Mouse (Mus musculus): Measurements from ENCODE around the gene Optc. TPM values are rescaled to one million over a fixed set of nuclear protein-coding genes. Genes with fewer than 3 reads are reported as not detected.

Gene Optc
- total RNA-seq, 2 experiments from 2014 or later, result 0.16 to 0.29 TPM

GRCm38 (mm10) chr1:133882283-133883217 is 25.2 kb downstream of the Optc start:
- DNase-seq, result no peak

DNA sequence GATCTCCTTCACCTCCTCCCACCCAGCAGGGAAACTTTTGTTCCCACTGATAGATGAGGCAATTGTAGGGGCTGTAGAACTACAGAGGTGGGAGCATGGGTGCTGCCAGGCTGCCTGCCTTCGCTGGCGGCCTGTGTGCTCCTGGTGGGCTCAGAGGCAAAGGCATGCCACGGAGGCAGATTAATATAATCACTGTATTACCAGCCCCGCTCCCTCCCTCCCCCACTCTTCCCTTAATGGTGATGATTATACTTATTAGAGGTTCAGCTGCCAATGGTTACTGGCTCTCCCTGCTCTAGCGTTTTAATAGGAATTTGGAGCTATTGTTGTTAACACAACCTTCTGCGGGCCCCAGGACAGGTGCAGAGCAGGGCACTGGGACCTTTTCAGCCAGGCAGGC is 26.0 kb downstream of the Optc start:
- DNase-seq, result no peak

DNA sequence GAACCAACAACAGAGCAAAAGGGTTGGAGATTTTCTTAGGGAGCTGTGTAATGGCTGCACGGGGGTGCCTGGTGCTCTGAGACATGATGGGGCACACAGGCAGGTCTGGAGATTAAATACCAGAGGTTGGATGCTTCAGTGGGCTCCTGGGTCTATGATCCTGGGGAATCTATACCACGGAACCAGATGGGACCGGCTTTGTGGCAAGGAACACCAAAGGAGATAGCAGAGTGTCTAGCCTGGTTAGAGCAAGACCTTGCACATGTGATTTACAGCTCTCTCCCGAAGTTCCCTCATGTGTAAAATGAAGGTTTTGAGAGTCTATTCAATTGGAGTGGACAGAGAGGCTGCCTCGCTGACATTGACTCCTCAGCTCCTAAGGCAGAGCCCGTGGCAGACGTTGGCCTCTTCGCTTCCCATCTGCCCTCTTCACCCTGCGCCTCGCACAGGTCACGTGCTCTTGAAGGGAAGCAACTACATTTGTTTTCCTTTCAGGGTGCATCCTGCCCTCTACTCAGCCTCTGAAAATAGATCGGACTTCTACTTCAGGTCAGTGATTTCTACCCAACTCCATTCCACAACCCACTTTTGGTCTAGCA is 28.9 kb downstream of the Optc start:
- no peak for DNase-seq

DNA sequence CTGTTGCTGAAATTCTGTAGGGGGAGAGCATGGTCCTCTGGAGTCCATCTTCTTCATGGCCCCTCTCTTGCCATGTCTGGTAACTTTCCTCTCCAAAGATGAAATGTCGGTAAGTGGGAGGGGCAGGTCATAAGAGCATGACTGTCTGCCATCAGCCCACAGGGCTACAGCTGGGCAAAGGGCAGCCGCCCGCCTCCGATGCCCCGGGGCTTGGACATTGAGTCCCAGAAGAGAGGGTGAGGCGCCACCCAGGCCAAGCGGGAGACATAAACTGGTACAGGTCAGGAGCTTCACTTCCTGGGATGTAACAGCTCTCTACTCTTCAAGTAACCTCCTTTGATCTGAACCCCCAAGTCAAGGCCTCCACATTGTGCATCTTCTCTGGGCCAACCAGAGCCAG is 30.9 kb downstream of the Optc start:
- no peak for DNase-seq

DNA sequence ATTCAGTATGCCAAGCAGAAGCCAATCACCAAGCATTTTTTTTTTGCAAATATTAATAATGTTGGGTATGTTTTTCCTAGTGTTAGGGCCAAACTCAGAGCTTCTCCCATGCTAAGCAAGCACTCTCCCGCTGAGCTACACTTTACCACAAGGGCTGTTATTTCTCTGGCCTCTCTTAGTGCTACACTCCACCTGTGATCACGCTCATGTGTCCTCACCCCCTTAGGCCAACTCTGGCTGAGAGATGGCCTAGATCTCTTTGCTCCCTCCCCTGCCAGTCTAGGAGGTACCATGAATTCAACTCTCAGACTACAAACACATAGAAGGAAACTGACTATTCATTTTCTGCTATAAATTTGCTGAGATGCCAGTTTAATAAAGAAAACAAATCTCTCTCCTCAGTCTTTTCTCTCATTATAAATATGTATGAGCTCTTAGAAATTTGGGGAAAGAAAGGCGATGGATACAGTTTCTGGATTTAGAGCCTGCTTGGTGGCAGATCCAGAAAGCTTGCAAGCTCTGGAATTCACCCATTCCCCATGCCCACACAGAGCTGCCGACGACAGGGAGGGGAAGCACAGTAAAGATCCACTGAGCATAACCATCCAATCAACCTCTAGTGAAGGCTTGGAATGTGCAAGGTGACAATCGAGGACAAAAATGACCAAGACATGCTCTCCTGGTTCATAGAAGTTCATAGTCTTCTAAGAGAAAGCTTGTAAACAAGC is 34.5 kb downstream of the Optc start:
- no peak for DNase-seq

DNA sequence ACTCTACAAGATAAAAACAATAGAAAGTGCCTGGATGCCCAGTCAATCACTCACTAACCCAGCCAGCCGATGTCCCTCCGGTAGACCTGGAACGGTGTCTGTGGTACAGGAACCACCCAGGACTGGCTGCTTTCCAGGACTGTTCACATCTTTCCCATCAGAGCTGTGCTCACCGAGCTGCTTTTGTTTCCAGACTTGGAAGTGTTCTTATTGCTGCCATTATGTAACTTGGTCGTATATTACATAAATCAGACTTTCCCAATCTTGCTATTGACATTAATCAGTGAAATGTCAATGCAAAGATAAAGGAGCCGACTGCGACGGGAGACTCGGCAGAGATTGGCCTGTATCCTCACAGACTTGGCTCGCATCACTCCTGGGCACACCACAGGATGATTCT is 36.6 kb downstream of the Optc start:
- DNase-seq, result no peak

- DNase-seq, result no peak
These were observed 38.6 kb downstream of the Optc start for GRCm38 (mm10) chr1:133869221-133869620.

GRCm38 (mm10) chr1:133863257-133863997 is 44.4 kb downstream of the Optc start:
- DNase-seq, result peak; percentile 25

DNA sequence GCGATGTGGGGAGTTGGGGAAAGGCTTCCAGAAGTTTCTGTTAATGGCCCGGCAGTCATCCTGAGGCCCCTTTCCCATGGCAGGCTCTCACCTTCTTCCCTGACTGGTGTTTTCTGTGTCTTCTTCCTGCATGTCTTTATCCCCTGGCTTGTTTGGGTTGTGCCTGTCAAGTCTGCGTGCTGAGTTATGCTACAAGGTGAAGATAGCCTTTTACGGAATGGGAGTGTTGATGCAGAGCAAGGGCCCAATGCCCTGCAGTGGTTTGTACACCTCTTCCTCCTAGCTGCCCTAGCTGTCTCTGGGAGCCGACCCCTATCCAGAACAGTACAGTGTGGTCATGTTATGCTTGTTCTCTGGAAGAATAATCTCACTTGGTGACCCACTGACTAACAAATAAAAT is 46.8 kb downstream of the Optc start:
- DNase-seq, result no peak

GRCm38 (mm10) chr1:133859821-133860711 is 47.7 kb downstream of the Optc start:
- no peak for DNase-seq

GRCm38 (mm10) chr1:133859257-133859656 is 48.5 kb downstream of the Optc start:
- no peak for DNase-seq

DNA sequence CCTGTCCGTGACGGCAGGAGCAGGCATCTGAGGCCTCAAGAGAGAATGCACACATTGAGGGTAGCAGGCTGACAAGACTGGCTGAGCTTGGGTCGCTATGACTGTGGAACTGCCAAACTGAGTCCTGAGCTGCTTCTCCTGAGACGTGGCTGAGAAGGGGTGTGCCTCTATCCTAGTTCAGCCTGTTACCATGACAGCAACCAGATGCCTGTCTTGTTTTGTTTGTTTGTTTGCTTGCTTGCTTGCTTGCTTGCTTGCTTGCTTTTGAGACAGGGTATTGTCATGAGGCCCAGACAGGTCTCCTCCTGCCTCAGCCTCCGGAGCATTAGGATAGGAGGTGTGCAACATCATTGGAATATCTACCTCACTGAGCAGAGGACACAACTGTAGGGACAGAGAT is 50.0 kb downstream of the Optc start:
- DNase-seq, result no peak

GRCm38 (mm10) chr1:133857171-133857570 is 50.6 kb downstream of the Optc start:
- DNase-seq, result no peak

- no peak for DNase-seq
These were observed 51.1 kb downstream of the Optc start for GRCm38 (mm10) chr1:133856655-133857054.

GRCm38 (mm10) chr1:133856133-133856541 is 51.7 kb downstream of the Optc start:
- DNase-seq, result no peak

- peak; percentile 38 for DNase-seq
These were observed 52.4 kb downstream of the Optc start for GRCm38 (mm10) chr1:133855274-133856017.

- DNase-seq, result peak; percentile 27
These were observed 53.2 kb downstream of the Optc start for GRCm38 (mm10) chr1:133854421-133855273.

All from heart, postnatal 4 days (tissue).